Mouse (Mus musculus): Measurements from ENCODE around the gene Rhbdf2. TPM values are rescaled to one million over a fixed set of nuclear protein-coding genes. Genes with fewer than 3 reads are reported as not detected.
"Not testable (repeated sequence)": the region's sequence is repeated elsewhere in the genome, so short reads cannot be mapped to it uniquely, and the experiment has no call there.

The Rhbdf2 gene
- polyA plus RNA-seq, 1 experiment from 2014 or later, result 1.2 TPM

DNA sequence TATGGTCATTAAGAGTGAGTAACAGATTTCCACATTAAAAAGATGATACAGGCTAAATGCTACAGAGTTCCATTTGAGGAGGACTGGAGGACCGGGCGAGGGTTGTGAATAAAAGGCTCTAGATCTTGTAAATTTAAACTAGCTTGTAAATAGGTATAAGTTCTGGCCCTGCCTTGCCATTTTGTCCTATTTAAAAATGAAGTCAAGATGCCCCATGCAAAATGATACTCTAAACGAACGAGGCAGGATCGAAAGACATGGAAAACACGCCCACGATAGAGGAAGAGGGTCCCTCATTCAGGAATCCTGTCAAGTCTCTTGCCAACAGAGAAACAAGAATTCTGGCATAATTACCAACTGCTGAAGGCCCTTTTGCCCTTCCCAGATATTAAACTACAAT, 43.6 kb upstream of the Rhbdf2 start:
- peaks cover 26% of the 10 kb centered on the region for H3K36me3 ChIP-seq (replicated peaks; ENCODE audit: control insufficient read depth, insufficient read depth)
- H3K9me3 ChIP-seq (ENCODE audit: control insufficient read depth, low read length), result no peaks in the 10 kb centered on the region
- H3K4me3 ChIP-seq (replicated peaks; ENCODE audit: low read length), result no peak overlapping the region
- H3K9ac ChIP-seq, result no peak overlapping the region
- ATAC-seq (ENCODE audit: low FRiP score) (no peak), DNase-seq (ENCODE audit: low spot score) (no peak)
- H3K4me1 ChIP-seq (replicated peaks; ENCODE audit: control insufficient read depth, insufficient read depth, low read length), result peaks cover 31% of the 10 kb centered on the region
- WGBS, result 78% methylated on average over 7 of the region's 7 CpGs
- H3K27ac ChIP-seq, result no peak overlapping the region
- H3K4me2 ChIP-seq (replicated peaks), result peak overlapping the region; percentile 84
- H3K27me3 ChIP-seq (ENCODE audit: control insufficient read depth, insufficient read depth, low read length), result no peaks in the 10 kb centered on the region

DNA sequence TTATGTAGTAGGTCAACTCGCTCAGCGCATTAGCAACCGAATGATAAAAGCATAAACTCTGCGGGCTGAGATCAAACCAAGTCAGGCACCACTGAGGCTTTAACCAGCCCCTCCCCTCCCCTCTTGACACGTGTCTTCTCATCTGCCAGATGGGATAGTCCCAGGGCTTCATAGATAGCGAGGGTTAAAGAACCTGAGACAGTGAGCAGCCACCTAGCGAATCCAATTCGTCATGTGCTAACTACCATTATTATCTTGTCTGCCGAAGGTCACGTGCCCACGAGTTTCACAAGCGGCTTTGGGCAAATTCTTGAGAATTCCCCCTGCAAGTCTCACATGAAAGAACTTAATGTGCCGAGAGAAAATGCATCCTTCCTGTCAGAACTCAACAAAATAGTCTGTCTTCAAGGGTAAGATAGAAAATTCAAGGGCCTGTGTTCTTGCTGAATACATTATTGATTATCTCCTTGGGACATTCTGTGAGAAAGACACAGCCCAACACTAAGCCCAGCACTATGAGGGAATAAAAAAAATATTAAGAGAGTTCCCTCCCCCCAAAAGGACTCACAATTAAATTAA, 43.1 kb upstream of the Rhbdf2 start:
- H3K27ac ChIP-seq, result no peak overlapping the region
- H3K9ac ChIP-seq, result no peak overlapping the region; the same call in 1 of the 2 replicates
- peaks cover 31% of the 10 kb centered on the region for H3K4me1 ChIP-seq (replicated peaks; ENCODE audit: control insufficient read depth, insufficient read depth, low read length)
- ATAC-seq (ENCODE audit: low FRiP score) (no peak), DNase-seq (ENCODE audit: low spot score) (no peak)
- H3K9me3 ChIP-seq (ENCODE audit: control insufficient read depth, low read length), result no peaks in the 10 kb centered on the region
- peak overlapping the region; percentile 84 for H3K4me2 ChIP-seq (replicated peaks)
- H3K4me3 ChIP-seq (replicated peaks; ENCODE audit: low read length), result no peak overlapping the region
- WGBS, result 36% methylated on average over 13 of the region's 13 CpGs
- H3K36me3 ChIP-seq (replicated peaks; ENCODE audit: control insufficient read depth, insufficient read depth), result peaks cover 21% of the 10 kb centered on the region
- H3K27me3 ChIP-seq (ENCODE audit: control insufficient read depth, insufficient read depth, low read length), result no peaks in the 10 kb centered on the region

DNA sequence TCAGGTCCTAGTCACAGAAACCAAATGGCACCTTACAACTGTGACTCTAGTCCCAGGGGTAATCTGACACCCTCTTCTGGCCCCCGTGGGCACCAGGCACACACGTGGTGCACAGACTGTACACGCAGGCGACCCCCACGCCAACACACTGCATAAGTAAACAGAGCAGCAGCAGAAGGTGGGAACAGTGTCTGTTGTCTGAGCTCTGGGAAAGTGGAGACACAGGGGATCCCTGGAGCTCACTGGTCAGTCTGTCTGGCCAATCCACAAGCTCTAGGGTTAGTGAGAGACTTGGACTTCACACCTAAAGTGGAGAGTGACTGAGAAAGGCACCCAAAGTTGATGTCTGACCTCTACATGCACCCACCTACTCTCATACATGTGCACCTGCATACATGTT, 42.5 kb upstream of the Rhbdf2 start:
- Histone ChIP-seq H3K27me3 (ENCODE audit: control insufficient read depth, insufficient read depth, low read length) (no peaks in the 10 kb centered on the region), H3K27ac (no peak overlapping the region), H3K4me1 (replicated peaks; ENCODE audit: control insufficient read depth, insufficient read depth, low read length) (peaks cover 31% of the 10 kb centered on the region), H3K4me3 (replicated peaks; ENCODE audit: low read length) (no peak overlapping the region), H3K9me3 (ENCODE audit: control insufficient read depth, low read length) (no peaks in the 10 kb centered on the region), H3K9ac (no peak overlapping the region; the same call in 1 of the 2 replicates), H3K36me3 (replicated peaks; ENCODE audit: control insufficient read depth, insufficient read depth) (peaks cover 15% of the 10 kb centered on the region), H3K4me2 (replicated peaks) (no peak overlapping the region; the same call in 1 of the 2 replicates)
- 55% methylated on average over 5 of the region's 5 CpGs for WGBS
- DNase-seq (ENCODE audit: low spot score), result no peak
- no peak for ATAC-seq (ENCODE audit: low FRiP score)

DNA sequence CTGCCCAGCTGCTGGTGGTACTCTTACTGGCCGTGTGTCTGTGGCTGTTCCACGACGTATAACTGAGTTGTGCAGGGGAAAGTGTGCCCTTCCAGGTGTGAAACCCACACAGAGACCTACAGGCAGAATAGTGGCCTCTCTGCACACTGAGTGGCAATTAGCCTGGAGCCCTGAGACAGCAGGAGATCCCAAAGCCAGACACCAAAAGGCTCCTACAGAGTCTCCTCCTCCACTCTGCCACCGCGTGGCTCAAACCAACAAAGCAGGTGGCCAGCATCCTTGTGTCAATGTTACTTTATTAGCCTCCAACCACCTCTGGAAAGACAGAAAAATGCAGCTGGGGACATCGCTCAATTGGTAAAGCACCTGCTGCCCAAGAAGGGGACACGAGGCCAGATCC, 42.0 kb upstream of the Rhbdf2 start:
- no peak overlapping the region for H3K27ac ChIP-seq
- 44% methylated on average over 7 of the region's 7 CpGs for WGBS
- no peak for DNase-seq (ENCODE audit: low spot score)

DNA sequence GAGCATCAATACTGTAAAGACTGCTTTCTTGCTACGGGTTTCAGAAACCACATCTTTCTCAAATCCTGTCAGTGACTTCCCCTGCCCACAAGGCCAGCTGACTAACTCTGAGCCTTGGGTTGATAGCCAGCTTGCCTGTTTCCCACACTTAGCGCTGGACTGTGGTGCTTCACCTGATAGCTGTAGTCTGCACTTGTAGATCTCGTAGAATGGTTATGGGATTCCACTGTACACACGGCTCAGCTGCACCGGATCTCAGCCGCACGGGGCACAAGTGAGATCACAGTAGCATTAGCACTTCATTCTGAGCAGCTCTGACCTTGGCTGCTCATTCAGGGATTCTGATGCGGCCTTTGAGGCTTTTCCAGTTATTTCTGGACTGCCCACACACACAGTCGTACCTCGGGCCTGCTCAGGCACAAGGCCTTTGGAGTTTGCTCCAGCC, 41.6 kb upstream of the Rhbdf2 start:
- DNase-seq (ENCODE audit: low spot score), result no peak
- Histone ChIP-seq H3K27ac (no peak overlapping the region), H3K4me2 (replicated peaks) (no peak overlapping the region), H3K9ac (0 out of 2 replicates have a peak overlapping the region, but pooled peaks have one; percentile 17), H3K4me3 (replicated peaks; ENCODE audit: low read length) (no peak overlapping the region), H3K27me3 (ENCODE audit: control insufficient read depth, insufficient read depth, low read length) (no peaks in the 10 kb centered on the region), H3K9me3 (ENCODE audit: control insufficient read depth, low read length) (no peaks in the 10 kb centered on the region), H3K36me3 (replicated peaks; ENCODE audit: control insufficient read depth, insufficient read depth) (peaks cover 6% of the 10 kb centered on the region), H3K4me1 (replicated peaks; ENCODE audit: control insufficient read depth, insufficient read depth, low read length) (peaks cover 34% of the 10 kb centered on the region)
- WGBS, result 88% methylated on average over 10 of the region's 10 CpGs
- ATAC-seq (ENCODE audit: low FRiP score), result no peak

More for the DNA sequence above, 42.0 kb upstream of the Rhbdf2 start:
- ATAC-seq (ENCODE audit: low FRiP score), result no peak
- Histone ChIP-seq H3K27me3 (ENCODE audit: control insufficient read depth, insufficient read depth, low read length) (no peaks in the 10 kb centered on the region), H3K9ac (0 out of 2 replicates have a peak overlapping the region, but pooled peaks have one; percentile 17), H3K36me3 (replicated peaks; ENCODE audit: control insufficient read depth, insufficient read depth) (peaks cover 11% of the 10 kb centered on the region), H3K9me3 (ENCODE audit: control insufficient read depth, low read length) (no peaks in the 10 kb centered on the region), H3K4me3 (replicated peaks; ENCODE audit: low read length) (no peak overlapping the region), H3K4me2 (replicated peaks) (no peak overlapping the region), H3K4me1 (replicated peaks; ENCODE audit: control insufficient read depth, insufficient read depth, low read length) (peaks cover 32% of the 10 kb centered on the region)

DNA sequence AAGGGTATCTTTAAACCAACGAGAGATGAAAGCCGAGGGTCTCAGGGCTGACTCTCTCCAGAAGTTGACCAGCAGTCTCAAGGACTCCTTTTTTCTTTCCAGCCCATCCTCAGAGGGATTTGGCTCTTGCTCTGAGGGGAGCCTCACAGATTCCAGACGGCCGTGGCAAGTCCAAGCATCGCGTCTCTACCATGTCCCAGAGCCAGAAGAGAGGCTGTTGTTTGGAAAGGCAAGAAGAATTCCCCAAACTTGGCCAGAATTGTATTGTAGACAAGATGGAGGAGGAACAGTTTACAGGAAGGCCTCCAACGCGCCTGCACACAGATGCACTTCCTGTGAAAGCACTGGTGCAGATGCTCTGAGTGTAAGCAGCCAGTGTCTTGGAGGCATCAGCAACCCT, 41.1 kb upstream of the Rhbdf2 start:
- 87% methylated on average over 8 of the region's 8 CpGs for WGBS
- H3K9ac ChIP-seq, result 0 out of 2 replicates have a peak overlapping the region, but pooled peaks have one; percentile 17
- no peak overlapping the region for H3K27ac ChIP-seq
- H3K4me1 ChIP-seq (replicated peaks; ENCODE audit: control insufficient read depth, insufficient read depth, low read length), result peaks cover 34% of the 10 kb centered on the region
- no peaks in the 10 kb centered on the region for H3K27me3 ChIP-seq (ENCODE audit: control insufficient read depth, insufficient read depth, low read length)
- peaks cover 1% of the 10 kb centered on the region; the same call in 1 of the 2 replicates for H3K36me3 ChIP-seq (replicated peaks; ENCODE audit: control insufficient read depth, insufficient read depth)
- no peak overlapping the region for H3K4me2 ChIP-seq (replicated peaks)
- DNase-seq (ENCODE audit: low spot score) (no peak), ATAC-seq (ENCODE audit: low FRiP score) (no peak)
- H3K4me3 ChIP-seq (replicated peaks; ENCODE audit: low read length), result no peak overlapping the region
- H3K9me3 ChIP-seq (ENCODE audit: control insufficient read depth, low read length), result no peaks in the 10 kb centered on the region

DNA sequence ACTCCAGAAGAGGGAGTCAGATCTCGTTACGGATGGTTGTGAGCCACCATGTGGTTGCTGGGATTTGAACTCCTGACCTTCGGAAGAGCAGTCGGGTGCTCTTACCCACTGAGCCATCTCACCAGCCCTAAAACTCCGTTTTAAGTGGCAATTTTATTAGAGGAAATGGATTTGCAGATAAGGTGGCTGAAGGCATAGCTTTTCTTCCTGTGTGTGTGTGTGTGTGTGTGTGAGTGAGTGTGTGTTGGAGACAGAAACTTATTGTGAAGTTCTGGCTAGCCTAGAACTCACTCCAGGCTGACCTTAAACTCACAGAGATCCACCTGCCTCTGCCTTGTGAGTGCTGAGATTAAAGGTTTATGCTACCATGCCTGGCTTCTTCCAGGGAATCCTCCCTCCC, 40.2 kb upstream of the Rhbdf2 start:
- ATAC-seq (ENCODE audit: low FRiP score); H3K27ac ChIP-seq; H3K27me3 ChIP-seq (ENCODE audit: control insufficient read depth, insufficient read depth, low read length); H3K9ac ChIP-seq; H3K9me3 ChIP-seq (ENCODE audit: control insufficient read depth, low read length); H3K4me2 ChIP-seq (replicated peaks); H3K4me3 ChIP-seq (replicated peaks; ENCODE audit: low read length); DNase-seq (ENCODE audit: low spot score); H3K36me3 ChIP-seq (replicated peaks; ENCODE audit: control insufficient read depth, insufficient read depth): not testable (repeated sequence)
- 96% methylated on average over 3 of the region's 5 CpGs for WGBS
- peaks cover 38% of the 10 kb centered on the region for H3K4me1 ChIP-seq (replicated peaks; ENCODE audit: control insufficient read depth, insufficient read depth, low read length)

DNA sequence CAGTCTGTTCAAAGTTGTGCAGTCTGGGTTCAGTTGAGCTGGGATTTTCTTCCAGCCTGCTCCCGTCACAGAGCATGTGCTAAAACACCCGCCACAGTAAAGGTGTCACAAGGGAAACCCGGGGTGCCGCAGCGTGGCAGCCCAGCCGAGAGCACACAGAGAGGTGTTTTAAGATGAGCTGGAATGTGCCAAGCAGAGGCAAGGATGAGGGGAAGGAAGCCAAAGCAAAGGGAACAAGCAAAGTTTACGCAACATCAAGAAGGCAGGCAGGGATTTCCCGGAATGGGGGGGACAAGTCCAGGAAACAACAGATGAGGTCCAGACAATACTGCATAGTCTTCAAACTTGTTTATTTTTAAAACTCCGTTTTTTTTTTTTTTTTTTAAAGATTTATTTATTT, 39.7 kb upstream of the Rhbdf2 start:
- peaks cover 43% of the 10 kb centered on the region for H3K4me1 ChIP-seq (replicated peaks; ENCODE audit: control insufficient read depth, insufficient read depth, low read length)

DNA sequence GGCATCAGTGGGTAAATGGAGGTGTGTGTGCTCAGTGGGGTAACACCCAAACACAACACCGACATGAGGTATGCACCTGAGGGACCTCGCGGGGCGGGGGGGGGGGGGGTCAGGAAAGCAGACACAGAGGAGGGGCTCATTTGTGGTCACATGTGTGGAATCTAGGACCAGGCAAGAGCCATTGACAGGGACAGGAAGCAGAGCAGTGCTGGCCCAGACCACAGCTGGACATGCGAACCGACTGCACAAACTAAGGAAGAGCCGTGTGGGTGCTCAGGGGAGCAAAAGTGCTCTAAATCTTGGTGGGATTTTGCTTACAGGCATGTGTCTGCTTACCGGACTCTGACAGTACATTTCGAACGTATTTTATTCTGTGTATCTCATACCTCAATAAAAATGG, 38.5 kb upstream of the Rhbdf2 start:
- Histone ChIP-seq H3K36me3 (replicated peaks; ENCODE audit: control insufficient read depth, insufficient read depth) (no peaks in the 10 kb centered on the region), H3K4me1 (replicated peaks; ENCODE audit: control insufficient read depth, insufficient read depth, low read length) (peaks cover 47% of the 10 kb centered on the region), H3K27ac (no peak overlapping the region), H3K4me2 (replicated peaks) (no peak overlapping the region), H3K27me3 (ENCODE audit: control insufficient read depth, insufficient read depth, low read length) (no peaks in the 10 kb centered on the region), H3K4me3 (replicated peaks; ENCODE audit: low read length) (no peak overlapping the region), H3K9ac (no peak overlapping the region), H3K9me3 (ENCODE audit: control insufficient read depth, low read length) (no peaks in the 10 kb centered on the region)
- DNase-seq (ENCODE audit: low spot score) (no peak), ATAC-seq (ENCODE audit: low FRiP score) (no peak)
- WGBS, result 85% methylated on average over 10 of the region's 10 CpGs

More for the DNA sequence above, 39.7 kb upstream of the Rhbdf2 start:
- no peak overlapping the region for H3K4me2 ChIP-seq (replicated peaks)
- no peaks in the 10 kb centered on the region for H3K36me3 ChIP-seq (replicated peaks; ENCODE audit: control insufficient read depth, insufficient read depth)
- no peak for ATAC-seq (ENCODE audit: low FRiP score)
- WGBS, result 76% methylated on average over 9 of the region's 9 CpGs
- no peak overlapping the region for H3K9ac ChIP-seq
- DNase-seq (ENCODE audit: low spot score), result no peak
- no peaks in the 10 kb centered on the region for H3K9me3 ChIP-seq (ENCODE audit: control insufficient read depth, low read length)
- no peak overlapping the region for H3K4me3 ChIP-seq (replicated peaks; ENCODE audit: low read length)
- H3K27me3 ChIP-seq (ENCODE audit: control insufficient read depth, insufficient read depth, low read length), result no peaks in the 10 kb centered on the region
- no peak overlapping the region for H3K27ac ChIP-seq
